Mouse (Mus musculus): ENCODE data around the gene Plekhm2. TPM values are rescaled to one million over a fixed set of nuclear protein-coding genes. Genes with fewer than 3 reads are reported as not detected.
A peak's percentile ranks its signal among the peaks of the same experiment; 100 is the strongest.

Plekhm2 gene
- polyA plus RNA-seq, 1 experiment from 2014 or later, result 3.5 TPM

DNA sequence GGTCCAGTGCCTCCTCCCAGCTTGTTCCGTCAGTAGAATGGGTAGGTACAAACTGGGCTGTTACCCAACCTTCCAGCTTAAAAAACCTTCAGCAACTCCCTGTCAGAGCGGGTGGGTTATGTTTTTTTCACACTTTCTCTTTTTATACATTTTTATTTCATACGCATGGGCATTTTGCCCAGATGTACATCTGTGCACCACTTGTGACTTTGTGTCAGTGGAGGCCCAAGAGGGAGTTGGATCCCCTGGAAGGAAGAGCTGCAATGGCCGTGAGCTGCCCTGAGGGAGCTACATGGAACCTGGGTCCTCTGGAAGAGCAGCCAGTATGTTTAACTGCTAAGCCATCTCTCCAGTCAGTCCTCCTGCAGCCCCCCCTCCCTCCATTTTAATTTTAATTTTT lies 6.7 kb upstream of the Plekhm2 start:
- H3K9ac ChIP-seq (ENCODE audit: low read depth, low read length), result no peak overlapping the region
- no peak overlapping the region for H3K4me2 ChIP-seq (replicated peaks; ENCODE audit: low read depth, low read length)
- H3K4me3 ChIP-seq (ENCODE audit: low read length), result no peak overlapping the region
- no peaks in the 10 kb centered on the region for H3K4me1 ChIP-seq (ENCODE audit: control insufficient read depth, insufficient read depth, low read length)
- no peaks in the 10 kb centered on the region for H3K9me3 ChIP-seq (ENCODE audit: control insufficient read depth, low read length)
- no peaks in the 10 kb centered on the region for H3K36me3 ChIP-seq (ENCODE audit: control insufficient read depth, insufficient read depth, low read length)
- ATAC-seq (ENCODE audit: low FRiP score, low TSS enrichment), result no peak
- WGBS, result 79% methylated on average over 4 of the region's 4 CpGs
- no peak overlapping the region for H3K27ac ChIP-seq (ENCODE audit: low read depth, low read length)
- H3K27me3 ChIP-seq (ENCODE audit: control insufficient read depth, insufficient read depth, low read length), result no peaks in the 10 kb centered on the region

- Histone ChIP-seq H3K4me2 (replicated peaks; ENCODE audit: low read depth, low read length) (no peak overlapping the region), H3K4me1 (ENCODE audit: control insufficient read depth, insufficient read depth, low read length) (peaks cover 1% of the 10 kb centered on the region; the same call in 1 of the 2 replicates), H3K27ac (ENCODE audit: low read depth, low read length) (no peak overlapping the region), H3K9ac (ENCODE audit: low read depth, low read length) (no peak overlapping the region), H3K9me3 (ENCODE audit: control insufficient read depth, low read length) (no peaks in the 10 kb centered on the region), H3K36me3 (ENCODE audit: control insufficient read depth, insufficient read depth, low read length) (no peaks in the 10 kb centered on the region), H3K27me3 (ENCODE audit: control insufficient read depth, insufficient read depth, low read length) (no peaks in the 10 kb centered on the region), H3K4me3 (ENCODE audit: low read length) (no peak overlapping the region)
- WGBS, result 82% methylated on average over 18 of the region's 18 CpGs
- no peak for ATAC-seq (ENCODE audit: low FRiP score, low TSS enrichment)
These were observed 5.4 kb upstream of the Plekhm2 start for GRCm38 (mm10) chr4:141669898-141670712.

DNA sequence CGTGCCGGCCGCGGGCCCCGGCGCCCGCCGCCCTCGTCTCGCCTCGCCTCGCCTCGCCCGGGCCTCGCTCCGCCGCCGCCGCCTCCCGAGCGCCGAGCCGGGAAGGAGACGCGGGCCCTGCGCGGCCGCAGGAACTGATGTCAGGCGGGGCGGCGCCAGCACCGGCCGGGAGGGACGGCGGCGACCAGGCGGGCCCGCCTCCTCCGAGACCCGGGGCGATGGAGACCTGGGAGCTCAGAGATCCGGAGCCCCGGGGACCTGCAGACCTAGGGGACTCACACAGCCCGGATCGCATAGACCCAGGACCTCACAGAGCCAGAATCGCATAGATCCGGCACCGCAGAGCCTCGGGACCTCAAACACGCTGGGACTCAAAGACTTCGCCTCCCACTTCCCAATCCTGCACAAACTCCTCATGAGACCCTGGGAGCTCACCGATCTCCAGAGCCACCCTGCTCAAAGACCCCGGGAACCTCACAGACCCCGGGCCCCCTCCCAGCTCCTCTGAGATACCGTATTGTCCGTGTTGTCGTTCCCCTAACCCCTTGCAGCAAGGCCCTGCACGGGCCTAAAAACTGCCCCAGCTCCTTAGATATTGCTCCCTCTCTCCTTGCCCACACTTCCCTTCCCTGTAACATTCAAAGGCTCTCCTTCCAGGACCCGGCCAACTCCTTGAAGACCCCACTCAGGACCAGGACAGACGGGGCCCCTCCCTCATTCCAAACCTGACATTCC lies 521 bp downstream of the Plekhm2 start:
- H3K9me3 ChIP-seq (ENCODE audit: control insufficient read depth, low read length), result no peaks in the 10 kb centered on the region
- peaks cover 10% of the 10 kb centered on the region for H3K4me1 ChIP-seq (ENCODE audit: control insufficient read depth, insufficient read depth, low read length)
- H3K4me3 ChIP-seq (ENCODE audit: low read length), result peak overlapping the region; percentile 89
- H3K36me3 ChIP-seq (ENCODE audit: control insufficient read depth, insufficient read depth, low read length), result peaks cover 21% of the 10 kb centered on the region; the same call in 1 of the 2 replicates
- 2% methylated on average over 49 of the region's 60 CpGs for WGBS
- peak overlapping the region; percentile 67 for H3K27ac ChIP-seq (ENCODE audit: low read depth, low read length)
- peak overlapping the region; percentile 92 for H3K9ac ChIP-seq (ENCODE audit: low read depth, low read length)
- H3K4me2 ChIP-seq (replicated peaks; ENCODE audit: low read depth, low read length), result peak overlapping the region; percentile 92
- no peaks in the 10 kb centered on the region for H3K27me3 ChIP-seq (ENCODE audit: control insufficient read depth, insufficient read depth, low read length)
- ATAC-seq (ENCODE audit: low FRiP score, low TSS enrichment), result peak; percentile 85

GRCm38 (mm10) chr4:141663122-141663931 lies 1.4 kb downstream of the Plekhm2 start:
- peak overlapping the region; percentile 89 for H3K4me3 ChIP-seq (ENCODE audit: low read length)
- H3K9me3 ChIP-seq (ENCODE audit: control insufficient read depth, low read length), result no peaks in the 10 kb centered on the region
- peak overlapping the region; percentile 24; the same call in 1 of the 2 replicates for H3K27ac ChIP-seq (ENCODE audit: low read depth, low read length)
- H3K9ac ChIP-seq (ENCODE audit: low read depth, low read length), result peak overlapping the region; percentile 92
- peak overlapping the region; percentile 92 for H3K4me2 ChIP-seq (replicated peaks; ENCODE audit: low read depth, low read length)
- H3K4me1 ChIP-seq (ENCODE audit: control insufficient read depth, insufficient read depth, low read length), result peaks cover 10% of the 10 kb centered on the region
- peaks cover 25% of the 10 kb centered on the region; the same call in 1 of the 2 replicates for H3K36me3 ChIP-seq (ENCODE audit: control insufficient read depth, insufficient read depth, low read length)
- 4% methylated on average over 42 of the region's 47 CpGs for WGBS
- H3K27me3 ChIP-seq (ENCODE audit: control insufficient read depth, insufficient read depth, low read length), result no peaks in the 10 kb centered on the region
- ATAC-seq (ENCODE audit: low FRiP score, low TSS enrichment), result peak; percentile 34; the same call in 1 of the 2 replicates

- ATAC-seq (ENCODE audit: low FRiP score, low TSS enrichment), result no peak
- Histone ChIP-seq H3K4me2 (replicated peaks; ENCODE audit: low read depth, low read length) (no peak overlapping the region), H3K4me1 (ENCODE audit: control insufficient read depth, insufficient read depth, low read length) (peaks cover 10% of the 10 kb centered on the region), H3K27ac (ENCODE audit: low read depth, low read length) (no peak overlapping the region), H3K36me3 (ENCODE audit: control insufficient read depth, insufficient read depth, low read length) (peaks cover 33% of the 10 kb centered on the region; the same call in 1 of the 2 replicates), H3K9ac (ENCODE audit: low read depth, low read length) (no peak overlapping the region), H3K27me3 (ENCODE audit: control insufficient read depth, insufficient read depth, low read length) (no peaks in the 10 kb centered on the region), H3K4me3 (ENCODE audit: low read length) (no peak overlapping the region), H3K9me3 (ENCODE audit: control insufficient read depth, low read length) (no peaks in the 10 kb centered on the region)
- WGBS, result 92% methylated on average over 11 of the region's 11 CpGs
These were observed 3.8 kb downstream of the Plekhm2 start for GRCm38 (mm10) chr4:141660884-141661283.

GRCm38 (mm10) chr4:141659739-141660138 lies 5.0 kb downstream of the Plekhm2 start:
- H3K4me2 ChIP-seq (replicated peaks; ENCODE audit: low read depth, low read length), result no peak overlapping the region
- no peak overlapping the region for H3K4me3 ChIP-seq (ENCODE audit: low read length)
- peaks cover 5% of the 10 kb centered on the region for H3K4me1 ChIP-seq (ENCODE audit: control insufficient read depth, insufficient read depth, low read length)
- no peak overlapping the region for H3K9ac ChIP-seq (ENCODE audit: low read depth, low read length)
- no peak for ATAC-seq (ENCODE audit: low FRiP score, low TSS enrichment)
- WGBS, result 73% methylated on average over 4 of the region's 4 CpGs
- H3K27ac ChIP-seq (ENCODE audit: low read depth, low read length), result no peak overlapping the region
- H3K9me3 ChIP-seq (ENCODE audit: control insufficient read depth, low read length), result no peaks in the 10 kb centered on the region
- H3K27me3 ChIP-seq (ENCODE audit: control insufficient read depth, insufficient read depth, low read length), result no peaks in the 10 kb centered on the region
- H3K36me3 ChIP-seq (ENCODE audit: control insufficient read depth, insufficient read depth, low read length), result peaks cover 33% of the 10 kb centered on the region; the same call in 1 of the 2 replicates

- no peak overlapping the region for H3K9ac ChIP-seq (ENCODE audit: low read depth, low read length)
- 93% methylated on average over 6 of the region's 6 CpGs for WGBS
- H3K36me3 ChIP-seq (ENCODE audit: control insufficient read depth, insufficient read depth, low read length), result peaks cover 36% of the 10 kb centered on the region; the same call in 1 of the 2 replicates
- H3K4me1 ChIP-seq (ENCODE audit: control insufficient read depth, insufficient read depth, low read length), result no peaks in the 10 kb centered on the region
- no peak overlapping the region for H3K4me2 ChIP-seq (replicated peaks; ENCODE audit: low read depth, low read length)
- H3K9me3 ChIP-seq (ENCODE audit: control insufficient read depth, low read length), result no peaks in the 10 kb centered on the region
- no peak for ATAC-seq (ENCODE audit: low FRiP score, low TSS enrichment)
- H3K27ac ChIP-seq (ENCODE audit: low read depth, low read length), result no peak overlapping the region
- no peak overlapping the region for H3K4me3 ChIP-seq (ENCODE audit: low read length)
- H3K27me3 ChIP-seq (ENCODE audit: control insufficient read depth, insufficient read depth, low read length), result no peaks in the 10 kb centered on the region
These were observed 5.7 kb downstream of the Plekhm2 start for GRCm38 (mm10) chr4:141658846-141659484.

GRCm38 (mm10) chr4:141656932-141657331 lies 7.8 kb downstream of the Plekhm2 start:
- Histone ChIP-seq H3K27me3 (ENCODE audit: control insufficient read depth, insufficient read depth, low read length) (no peaks in the 10 kb centered on the region), H3K27ac (ENCODE audit: low read depth, low read length) (no peak overlapping the region), H3K4me3 (ENCODE audit: low read length) (no peak overlapping the region), H3K9ac (ENCODE audit: low read depth, low read length) (no peak overlapping the region), H3K4me2 (replicated peaks; ENCODE audit: low read depth, low read length) (no peak overlapping the region), H3K4me1 (ENCODE audit: control insufficient read depth, insufficient read depth, low read length) (no peaks in the 10 kb centered on the region), H3K36me3 (ENCODE audit: control insufficient read depth, insufficient read depth, low read length) (peaks cover 39% of the 10 kb centered on the region; the same call in 1 of the 2 replicates), H3K9me3 (ENCODE audit: control insufficient read depth, low read length) (no peaks in the 10 kb centered on the region)
- no peak for ATAC-seq (ENCODE audit: low FRiP score, low TSS enrichment)
- 87% methylated on average over 8 of the region's 8 CpGs for WGBS

Measured in kidney, embryonic 14.5 days (tissue).